Mouse (Mus musculus) heart, embryonic 12.5 days (tissue): ENCODE measurements around the gene Kif1a. TPM values are rescaled to one million over a fixed set of nuclear protein-coding genes. Genes with fewer than 3 reads are reported as not detected.

Experiments
- polyA plus RNA-seq: library from polyadenylated mRNA; unstranded; fragments of >200 nt; fragmentation: Nextera tagmentation; extraction: Ambion mirVana; gene quantifications from 2 replicates; pipeline ENCODE4 v1.2.1, GENCODE M21; 2016

The Kif1a gene
- polyA plus RNA-seq, 1 experiment from 2014 or later, result 7.7 TPM

Other genes starting within 250 kb of the Kif1a start
- gene Ankmy1, start 199.0 kb downstream of the Kif1a start, polyA plus RNA-seq, result 0.17 and 0.18 TPM in 2 replicates
- gene Dusp28, start 195.0 kb downstream of the Kif1a start, polyA plus RNA-seq, result 10.3 and 11.0 TPM in 2 replicates
- gene Rnpepl1, start 191.2 kb downstream of the Kif1a start, polyA plus RNA-seq, result 37.2 and 38.9 TPM in 2 replicates
- gene Capn10, start 167.6 kb downstream of the Kif1a start, polyA plus RNA-seq, result 18.2 and 19.1 TPM in 2 replicates
- 0.35 and 1.0 TPM in 2 replicates for gene Gpr35, start 151.1 kb downstream of the Kif1a start, polyA plus RNA-seq
- not detected in 2 replicates for gene Aqp12, start 95.6 kb downstream of the Kif1a start, polyA plus RNA-seq
- not detected in 2 replicates for gene Agxt, start 33.3 kb upstream of the Kif1a start, polyA plus RNA-seq
- gene 2310007B03Rik, start 59.0 kb upstream of the Kif1a start, polyA plus RNA-seq, result not detected in 2 replicates
- 0.11 and 0.17 TPM in 2 replicates for gene Crocc2, start 66.8 kb upstream of the Kif1a start, polyA plus RNA-seq
- gene Sned1, start 133.9 kb upstream of the Kif1a start, polyA plus RNA-seq, result 7.2 and 8.1 TPM in 2 replicates
- 20.2 and 20.7 TPM in 2 replicates for gene Mterf4, start 204.0 kb upstream of the Kif1a start, polyA plus RNA-seq
- 59.6 and 65.9 TPM in 2 replicates for gene Ppp1r7, start 240.9 kb upstream of the Kif1a start, polyA plus RNA-seq
- 9.8 and 10.8 TPM in 2 replicates for gene Pask, start 241.5 kb upstream of the Kif1a start, polyA plus RNA-seq